Mouse (Mus musculus) brain, embryonic 14.5 days (tissue): Measurements from ENCODE around the gene H2-Eb2. TPM values are rescaled to one million over a fixed set of nuclear protein-coding genes. Genes with fewer than 3 reads are reported as not detected.
"Not testable (repeated sequence)": the region's sequence is repeated elsewhere in the genome, so short reads cannot be mapped to it uniquely, and the experiment has no call there.

Source experiments
- DNase-seq: peaks from one replicate; pipeline ENCODE4 v3.0.0-alpha.2; 2011; ENCODE audit warnings: low read depth
- CTCF ChIP-seq: fragments of 200-500 bp; IDR thresholded peaks from 2 replicates; pipeline ENCODE4 v1.5.1; 2012; ENCODE audit warnings: inconsistent platforms, mild to moderate bottlenecking, moderate library complexity, borderline replicate concordance; ENCODE audit not compliant: insufficient read depth, insufficient read length; ENCODE audit errors: extremely low read depth
- POLR2A ChIP-seq: fragments of 200-500 bp; IDR thresholded peaks from 2 replicates; pipeline ENCODE4 v1.6.1; 2012; ENCODE audit warnings: mild to moderate bottlenecking, inconsistent platforms, borderline replicate concordance; ENCODE audit not compliant: poor library complexity, insufficient read depth, insufficient read length, severe bottlenecking; ENCODE audit errors: extremely low read depth
- polyA plus RNA-seq: library from polyadenylated mRNA; depleted of rRNA; stranded (reverse); fragments of >200 nt; gene quantifications from 2 replicates; pipeline ENCODE4 v1.2.3, GENCODE M21; 2012

Gene H2-Eb2
- polyA plus RNA-seq, 1 experiment, result 0.18 TPM

DNA sequence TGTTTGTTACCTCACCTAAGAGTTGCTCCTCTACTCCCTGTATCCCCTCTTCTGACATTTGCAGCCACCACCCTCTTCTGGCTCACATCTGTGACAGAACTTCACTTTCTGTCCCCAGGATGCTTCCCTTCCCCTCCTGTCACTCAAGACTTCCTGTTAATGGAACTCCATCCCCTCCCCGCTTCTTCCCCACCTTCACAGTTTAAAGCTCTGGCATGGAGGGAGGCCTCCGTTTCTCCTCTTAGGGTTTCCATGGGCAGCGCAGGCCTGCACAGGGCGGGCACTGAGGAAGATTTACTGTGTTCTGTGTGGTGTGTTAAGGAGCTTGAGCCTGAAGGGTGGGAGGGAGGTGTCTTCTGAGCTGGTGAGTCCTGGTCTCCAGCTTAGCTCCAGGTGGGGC is 17.3 kb upstream of the H2-Eb2 start:
- TF ChIP-seq CTCF, result no peak
- TF ChIP-seq POLR2A, result no peak
- DNase-seq, result no peak

GRCm38 (mm10) chr17:34309225-34309624 is 16.2 kb upstream of the H2-Eb2 start:
- no peak for TF ChIP-seq CTCF
- no peak for TF ChIP-seq POLR2A
- no peak for DNase-seq

DNA sequence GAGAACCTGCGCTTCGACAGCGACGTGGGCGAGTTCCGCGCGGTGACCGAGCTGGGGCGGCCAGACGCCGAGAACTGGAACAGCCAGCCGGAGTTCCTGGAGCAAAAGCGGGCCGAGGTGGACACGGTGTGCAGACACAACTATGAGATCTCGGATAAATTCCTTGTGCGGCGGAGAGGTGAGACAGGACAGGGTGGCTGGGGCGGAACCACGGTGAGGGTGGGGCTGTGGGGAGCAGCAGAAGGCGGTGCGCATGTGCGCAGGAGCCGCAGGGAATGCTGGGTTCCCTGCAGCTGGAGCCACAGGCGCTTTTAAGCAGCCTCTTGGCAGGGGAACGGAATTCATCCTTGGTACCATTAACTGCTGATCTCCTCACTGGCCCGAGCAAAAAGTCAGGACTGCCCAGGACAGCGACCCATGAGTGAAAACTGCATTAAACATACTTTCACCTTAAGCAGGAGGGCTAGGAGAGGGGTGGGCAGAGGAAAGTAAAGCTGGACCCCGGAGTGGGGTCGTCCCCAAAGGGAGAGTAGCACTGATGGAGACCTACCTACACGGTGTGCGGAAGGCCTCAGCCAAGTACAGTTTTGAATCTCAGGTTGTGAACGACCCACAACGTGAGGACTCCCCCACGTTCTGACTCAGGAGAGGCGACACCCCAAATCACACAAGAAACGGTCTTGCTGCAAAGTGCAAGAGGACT is 15.6 kb upstream of the H2-Eb2 start:
- TF ChIP-seq CTCF (no peak), POLR2A (peak; percentile 32; the same call in 1 of the 2 replicates)
- peak; percentile 87 for DNase-seq

DNA sequence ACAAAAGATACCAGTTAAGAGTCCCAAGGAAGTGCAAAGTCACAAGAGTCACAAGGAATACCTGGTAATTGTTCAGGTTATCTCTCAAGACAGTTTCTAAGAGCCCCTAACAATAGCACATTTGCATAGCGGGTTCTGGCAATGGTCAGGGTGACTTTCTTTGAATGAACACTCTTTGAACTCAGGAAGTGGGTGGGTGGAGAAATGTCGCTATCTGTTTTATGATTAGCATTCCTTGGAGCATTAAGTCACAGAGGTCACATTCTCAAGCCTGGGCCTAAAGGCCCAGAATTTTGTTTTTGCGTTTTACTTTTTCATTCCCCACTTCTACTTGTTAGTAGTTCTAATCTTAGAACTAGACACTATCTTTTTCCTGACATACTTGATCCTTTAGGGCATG is 14.9 kb upstream of the H2-Eb2 start:
- DNase-seq, result not testable (repeated sequence)

GRCm38 (mm10) chr17:34312185-34312584 is 13.3 kb upstream of the H2-Eb2 start:
- TF ChIP-seq CTCF, result no peak
- no peak for TF ChIP-seq POLR2A
- no peak for DNase-seq

DNA sequence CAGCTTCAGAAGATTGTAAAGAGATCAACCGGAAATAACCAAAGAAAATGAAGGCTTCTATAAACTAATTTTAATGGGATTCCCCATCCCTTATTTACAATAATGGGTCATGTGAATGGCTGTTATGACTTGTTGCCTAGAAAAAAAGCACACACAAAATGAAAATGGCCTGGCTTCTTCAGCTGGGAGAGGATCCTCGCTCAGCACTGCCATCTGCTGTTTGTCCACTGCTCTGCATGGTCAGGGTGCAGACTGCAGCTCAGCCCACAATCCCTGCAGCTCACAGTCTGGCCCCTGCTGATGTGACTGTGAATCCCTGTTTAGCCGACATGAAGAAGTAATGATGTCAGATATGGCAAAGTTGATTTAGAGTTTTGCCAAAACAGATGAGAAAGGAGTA is 12.1 kb upstream of the H2-Eb2 start:
- TF ChIP-seq CTCF (peak; percentile 98), POLR2A (no peak)
- peak; percentile 75 for DNase-seq

GRCm38 (mm10) chr17:34314286-34314685 is 11.2 kb upstream of the H2-Eb2 start:
- no peak for DNase-seq
- TF ChIP-seq CTCF, result no peak
- no peak for TF ChIP-seq POLR2A

DNA sequence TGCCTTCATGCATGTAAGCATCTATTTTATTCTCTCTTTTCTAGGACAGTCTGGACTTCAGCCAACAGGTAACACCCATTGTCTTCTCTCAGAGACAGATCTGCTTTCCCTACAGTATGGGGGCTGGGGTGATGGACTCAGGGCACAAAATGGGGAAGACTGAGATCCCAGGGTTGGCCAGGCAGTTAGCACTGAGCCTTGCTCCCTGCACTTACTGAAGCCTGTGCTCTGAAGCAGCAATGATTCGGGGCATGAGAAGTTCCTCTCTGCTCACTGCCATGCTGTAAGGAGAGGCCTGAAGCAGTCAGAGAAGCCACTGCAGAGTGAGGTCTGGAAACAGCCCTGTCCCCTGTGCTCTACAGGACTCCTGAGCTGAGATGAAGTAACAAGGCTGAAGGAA is 10.0 kb upstream of the H2-Eb2 start:
- TF ChIP-seq CTCF, result no peak
- no peak for TF ChIP-seq POLR2A
- no peak for DNase-seq

- TF ChIP-seq POLR2A (no peak), CTCF (no peak)
- no peak for DNase-seq
Observed at GRCm38 (mm10) chr17:34316697-34317096, 8.8 kb upstream of the H2-Eb2 start.

- no peak for TF ChIP-seq CTCF
- TF ChIP-seq POLR2A, result no peak
- no peak for DNase-seq
Observed at GRCm38 (mm10) chr17:34317275-34317674, 8.2 kb upstream of the H2-Eb2 start.

DNA sequence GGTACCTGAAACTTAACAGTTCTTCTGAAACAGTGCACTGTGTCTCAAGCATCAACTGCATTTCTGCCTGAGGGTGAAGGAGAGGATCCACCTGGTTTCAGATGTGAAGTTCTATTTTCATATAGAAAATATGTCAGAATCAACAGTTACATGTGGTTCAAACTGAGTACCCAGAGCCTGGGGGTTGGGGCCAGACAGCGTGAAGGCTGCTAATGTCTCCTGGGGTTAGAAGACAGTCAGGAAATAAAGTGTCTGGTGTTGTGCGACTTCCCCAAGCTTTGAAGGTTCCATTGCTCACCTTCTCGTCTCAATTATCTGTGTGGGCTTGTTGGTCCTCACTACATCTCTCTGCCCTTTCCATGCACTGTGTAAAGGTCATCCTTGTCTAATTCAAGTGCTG is 908 bp downstream of the H2-Eb2 start:
- TF ChIP-seq CTCF (no peak), POLR2A (no peak)
- DNase-seq, result no peak

DNA sequence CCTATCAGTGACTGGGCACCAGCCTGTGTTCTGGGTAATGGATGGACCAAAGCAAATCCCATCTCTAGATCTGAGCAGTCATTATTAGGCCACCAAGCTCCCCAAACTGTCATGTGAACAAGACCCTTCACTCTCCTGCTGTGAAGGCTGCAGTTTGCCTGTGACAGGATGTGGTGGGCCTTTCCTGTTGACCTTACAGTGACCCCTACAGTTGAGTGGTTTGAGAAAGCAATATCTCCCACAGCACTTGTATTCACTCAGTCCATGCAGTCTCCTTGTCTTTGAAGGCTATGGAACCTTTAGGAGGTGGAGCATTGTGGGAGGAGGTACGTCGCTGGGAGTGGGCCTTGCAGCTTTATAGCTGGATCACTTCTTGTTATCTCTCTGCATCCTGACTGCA is 4.3 kb downstream of the H2-Eb2 start:
- TF ChIP-seq CTCF, result no peak
- TF ChIP-seq POLR2A, result no peak
- no peak for DNase-seq
